Mouse (Mus musculus) kidney, postnatal 0 days (tissue): ENCODE results near the gene Capn9. TPM values are rescaled to one million over a fixed set of nuclear protein-coding genes. Genes with fewer than 3 reads are reported as not detected.

ENCODE experiments used
- ATAC-seq: fragments of 200-750 bp; cut with Nextera tagmentation; replicated peaks from 2 replicates; pipeline ENCODE4 v1.8.0; 2017; ENCODE audit warnings: low read depth, moderate number of reproducible peaks, moderate TSS enrichment, moderate library complexity; ENCODE audit not compliant: low FRiP score
- DNase-seq: peaks from one replicate; pipeline ENCODE4 v3.0.0-alpha.2; 2016; ENCODE audit warnings: low spot score
- H3K27ac ChIP-seq: fragments of 300-500 bp; sonication (generic); 2 replicates; pipeline ENCODE4 v1.5.1; 2014; ENCODE audit warnings: mild to moderate bottlenecking
- H3K27me3 ChIP-seq: fragments of 300-500 bp; sonication (generic); 2 replicates; pipeline ENCODE4 v1.6.1; 2014; ENCODE audit warnings: low read length, mixed read lengths; ENCODE audit not compliant: insufficient read depth
- H3K36me3 ChIP-seq: fragments of 300-500 bp; sonication (generic); 2 replicates; pipeline ENCODE4 v1.6.1; 2014; ENCODE audit warnings: low read length, mixed read lengths; ENCODE audit not compliant: insufficient read depth
- H3K4me1 ChIP-seq: fragments of 300-500 bp; sonication (generic); replicated peaks from 2 replicates; pipeline ENCODE4 v1.6.1; 2014; ENCODE audit warnings: antibody characterized with exemption, low read length, mixed read lengths; ENCODE audit not compliant: insufficient read depth
- H3K4me2 ChIP-seq: fragments of 300-500 bp; sonication (generic); 2 replicates; pipeline ENCODE4 v1.6.1; 2014; ENCODE audit warnings: mild to moderate bottlenecking, low read length, moderate library complexity, mixed read lengths
- H3K4me3 ChIP-seq: fragments of 300-500 bp; sonication (generic); replicated peaks from 2 replicates; pipeline ENCODE4 v1.5.1; 2014; ENCODE audit warnings: low read depth, low read length
- H3K9ac ChIP-seq: fragments of 300-500 bp; sonication (generic); 2 replicates; pipeline ENCODE4 v1.6.1; 2014; ENCODE audit warnings: low read depth, low read length
- H3K9me3 ChIP-seq: fragments of 300-500 bp; sonication (generic); replicated peaks from 2 replicates; pipeline ENCODE4 v1.6.1; 2016; ENCODE audit warnings: low read length, inconsistent platforms, mixed read lengths
- CTCF ChIP-seq: IDR thresholded peaks from 2 replicates; pipeline ENCODE4 v1.5.1; 2016; ENCODE audit warnings: antibody characterized with exemption, low read depth, mild to moderate bottlenecking, moderate library complexity
- WGBS: fragments of 180-500 bp; shearing (Covaris S2); extraction: QIAGEN DNeasy Blood & Tissue Kit; methylation state at CpG from one replicate; pipeline ENCODE4 v1.1.7; 2014; 5-methylcytosine and 5-hydroxymethylcytosine counted together
- polyA plus RNA-seq: library from polyadenylated mRNA; unstranded; fragments of >200 nt; fragmentation: Nextera tagmentation; extraction: Ambion mirVana; gene quantifications from 2 replicates; pipeline ENCODE4 v1.2.1, GENCODE M21; 2015

Capn9 gene
- polyA plus RNA-seq, 1 experiment from 2014 or later, result 0.24 TPM

- H3K9me3 ChIP-seq, result no peaks in the 10 kb centered on the region
- H3K9ac ChIP-seq, result no peak overlapping the region
- no peak overlapping the region for H3K27ac ChIP-seq
- no peak for TF ChIP-seq CTCF
- no peak overlapping the region for H3K4me3 ChIP-seq
- H3K27me3 ChIP-seq, result no peaks in the 10 kb centered on the region
- 88% methylated on average over 3 of the region's 3 CpGs for WGBS
- no peaks in the 10 kb centered on the region; the same call in 1 of the 2 replicates for H3K4me1 ChIP-seq
- DNase-seq, result no peak
- ATAC-seq, result no peak
- no peaks in the 10 kb centered on the region for H3K36me3 ChIP-seq
- no peak overlapping the region for H3K4me2 ChIP-seq
Measured at GRCm38 (mm10) chr8:124567584-124567983, 8.3 kb upstream of the Capn9 start.

- Histone ChIP-seq H3K4me3 (no peak overlapping the region), H3K27me3 (no peaks in the 10 kb centered on the region), H3K4me1 (no peaks in the 10 kb centered on the region; the same call in 1 of the 2 replicates), H3K4me2 (no peak overlapping the region), H3K27ac (no peak overlapping the region), H3K9me3 (no peaks in the 10 kb centered on the region), H3K36me3 (no peaks in the 10 kb centered on the region), H3K9ac (no peak overlapping the region)
- DNase-seq (no peak), ATAC-seq (no peak)
- WGBS, result 66% methylated on average over 2 of the region's 2 CpGs
- TF ChIP-seq CTCF, result no peak
Measured at GRCm38 (mm10) chr8:124569100-124569499, 6.8 kb upstream of the Capn9 start.

GRCm38 (mm10) chr8:124569593-124569992, 6.3 kb upstream of the Capn9 start, which contains the start of gene Agt:
Agt (minus strand) TSS chr8:124569706.
- Histone ChIP-seq H3K9me3 (no peaks in the 10 kb centered on the region), H3K36me3 (no peaks in the 10 kb centered on the region), H3K4me2 (no peak within 1 kb of the TSS), H3K4me3 (no peak within 1 kb of the TSS), H3K27me3 (no peaks in the 10 kb centered on the region), H3K9ac (no peak within 1 kb of the TSS), H3K27ac (no peak within 1 kb of the TSS), H3K4me1 (no peaks in the 10 kb centered on the region; the same call in 1 of the 2 replicates)
- 83% methylated on average over 2 of the region's 2 CpGs for WGBS
- no peak for ATAC-seq
- TF ChIP-seq CTCF, result no peak
- peak; percentile 7 for DNase-seq

DNA sequence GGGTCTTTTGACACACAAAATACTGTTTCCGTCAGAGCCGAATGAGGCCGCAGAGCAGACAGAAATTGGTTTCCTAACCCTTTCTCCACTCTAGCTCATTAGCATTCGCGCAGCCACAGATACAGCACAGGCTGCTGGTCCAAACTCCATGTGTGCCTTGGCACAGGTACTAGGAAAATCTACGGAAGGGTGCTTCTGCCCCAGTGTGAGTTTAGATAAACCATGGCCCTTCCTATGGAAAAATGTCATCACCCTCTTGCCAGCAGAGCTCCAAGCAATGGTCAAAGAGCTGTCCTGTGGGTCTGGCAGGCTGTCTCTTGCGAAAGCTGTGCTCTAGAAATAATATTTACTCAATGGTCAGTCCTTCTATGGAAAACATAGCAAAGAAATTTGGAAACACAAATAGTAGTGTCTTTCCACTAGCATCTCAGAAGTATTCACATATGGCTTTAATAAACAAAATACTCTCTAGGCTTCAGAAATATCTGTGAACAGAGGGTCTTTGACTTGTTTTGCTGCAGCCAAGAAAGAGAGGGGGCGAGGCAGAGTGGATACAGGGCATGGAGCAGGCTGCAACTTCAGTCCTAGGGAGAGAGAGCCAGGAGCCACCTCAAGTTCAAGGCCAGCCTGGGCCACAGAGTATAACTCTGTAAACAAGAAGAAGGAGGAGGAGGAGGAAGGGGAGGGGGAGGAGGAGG, 4.0 kb upstream of the Capn9 start:
- TF ChIP-seq CTCF, result no peak
- H3K4me2 ChIP-seq, result no peak overlapping the region
- ATAC-seq (no peak), DNase-seq (peak; percentile 4)
- no peaks in the 10 kb centered on the region for H3K36me3 ChIP-seq
- H3K4me1 ChIP-seq, result no peaks in the 10 kb centered on the region; the same call in 1 of the 2 replicates
- no peak overlapping the region for H3K27ac ChIP-seq
- H3K27me3 ChIP-seq, result no peaks in the 10 kb centered on the region
- no peak overlapping the region for H3K9ac ChIP-seq
- H3K9me3 ChIP-seq, result no peaks in the 10 kb centered on the region
- WGBS, result 74% methylated on average over 8 of the region's 8 CpGs
- H3K4me3 ChIP-seq, result no peak overlapping the region

DNA sequence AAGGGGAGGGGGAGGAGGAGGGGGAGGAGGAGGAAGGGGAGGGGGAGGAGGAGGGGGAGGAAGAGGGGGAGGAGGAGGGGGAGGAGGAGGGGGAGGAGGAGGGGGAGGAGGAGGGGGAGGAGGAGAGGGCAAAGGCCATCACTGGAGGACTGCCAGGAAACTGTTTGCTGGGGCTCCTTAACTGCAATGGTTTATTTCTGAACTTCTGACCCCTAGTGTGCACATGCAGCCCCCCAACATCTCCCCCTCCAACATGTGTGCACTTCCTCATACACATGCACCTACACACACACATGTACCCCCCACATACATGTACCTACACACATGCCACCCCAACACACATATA, 3.5 kb upstream of the Capn9 start:
- no peak for DNase-seq
- Histone ChIP-seq H3K9ac (no peak overlapping the region), H3K27me3 (no peaks in the 10 kb centered on the region), H3K4me3 (no peak overlapping the region), H3K36me3 (no peaks in the 10 kb centered on the region), H3K4me1 (no peaks in the 10 kb centered on the region; the same call in 1 of the 2 replicates), H3K9me3 (no peaks in the 10 kb centered on the region), H3K4me2 (no peak overlapping the region), H3K27ac (no peak overlapping the region)
- TF ChIP-seq CTCF, result no peak
- ATAC-seq, result no peak

- peak; percentile 96 for TF ChIP-seq CTCF
- Histone ChIP-seq H3K27ac (no peak overlapping the region), H3K36me3 (no peaks in the 10 kb centered on the region), H3K4me3 (no peak overlapping the region), H3K27me3 (no peaks in the 10 kb centered on the region), H3K4me2 (no peak overlapping the region), H3K9me3 (no peaks in the 10 kb centered on the region), H3K9ac (no peak overlapping the region), H3K4me1 (no peaks in the 10 kb centered on the region; the same call in 1 of the 2 replicates)
- DNase-seq (peak; percentile 96), ATAC-seq (peak; percentile 48; the same call in 1 of the 2 replicates)
- WGBS, result 58% methylated on average over 15 of the region's 15 CpGs
Measured at GRCm38 (mm10) chr8:124573552-124574340, 2.2 kb upstream of the Capn9 start.
